Mouse (Mus musculus) neutrophil, adult 59 days (primary cell): ENCODE data around the gene Dgke. TPM values are rescaled to one million over a fixed set of nuclear protein-coding genes. Genes with fewer than 3 reads are reported as not detected.

Experiments
- total RNA-seq, 2 experiments: library from RNA; stranded (reverse); gene quantifications; 1 replicate in 1 of 2; 2 replicates in 1 of 2; pipeline ENCODE4 v1.2.4; 2023

The Dgke gene
- total RNA-seq = 1 to 10 TPM; 1.3 to 1.5 TPM

GRCm38 (mm10) chr11:89066750-89067149 is at the start of gene Dgke:
Gene Dgke (minus strand): TSS chr11:89066850.

DNA sequence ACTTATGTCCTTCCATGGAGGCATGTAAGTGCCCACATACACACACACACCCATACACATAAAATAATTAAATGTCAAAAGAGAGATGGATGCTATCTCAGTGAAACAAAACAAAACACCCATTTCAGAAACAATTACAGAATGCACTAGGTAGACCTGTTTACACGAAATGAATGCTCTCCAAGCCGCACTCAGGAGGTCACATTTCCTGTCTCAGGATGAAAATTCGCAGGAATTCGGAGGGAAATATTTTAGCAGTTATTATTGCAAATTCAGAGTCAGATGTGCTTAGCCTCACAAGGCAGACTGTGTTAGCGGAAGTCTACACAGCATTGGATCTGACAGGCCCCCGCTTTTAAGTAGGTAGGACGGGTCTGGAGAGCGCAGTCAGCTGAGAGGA is 6.9 kb upstream of the Dgke start, which contains the start of gene Gm525:
TSS of gene Gm525 (plus strand) at position 301 of the 400 bp plus-strand sequence.

GRCm38 (mm10) chr11:88998974-88999722 is 67.5 kb downstream of the Dgke start, which contains the start of gene Trim25:
Gene Trim25 (plus strand): TSS chr11:88999376.

Other genes starting within 250 kb of the Dgke start
- 1 to 10 TPM; 2.9 to 3.7 TPM for gene Akap1, start 202.3 kb downstream of the Dgke start, total RNA-seq
- 10 to 100 TPM; 35.2 to 50.1 TPM for gene Scpep1, start 111.4 kb downstream of the Dgke start, total RNA-seq
- gene Elobl, start 99.9 kb downstream of the Dgke start, total RNA-seq = not detected
- 1 to 10 TPM; 3.8 to 5.9 TPM for gene Coil, start 96.6 kb downstream of the Dgke start, total RNA-seq
- 10 to 100 TPM; 65.3 to 71.4 TPM for gene Trim25, start 67.5 kb downstream of the Dgke start, total RNA-seq
- gene Gm525, start 7.0 kb upstream of the Dgke start, total RNA-seq = not detected
- not detected for gene Nog, start 235.5 kb upstream of the Dgke start, total RNA-seq